In the genomic region with DNA sequence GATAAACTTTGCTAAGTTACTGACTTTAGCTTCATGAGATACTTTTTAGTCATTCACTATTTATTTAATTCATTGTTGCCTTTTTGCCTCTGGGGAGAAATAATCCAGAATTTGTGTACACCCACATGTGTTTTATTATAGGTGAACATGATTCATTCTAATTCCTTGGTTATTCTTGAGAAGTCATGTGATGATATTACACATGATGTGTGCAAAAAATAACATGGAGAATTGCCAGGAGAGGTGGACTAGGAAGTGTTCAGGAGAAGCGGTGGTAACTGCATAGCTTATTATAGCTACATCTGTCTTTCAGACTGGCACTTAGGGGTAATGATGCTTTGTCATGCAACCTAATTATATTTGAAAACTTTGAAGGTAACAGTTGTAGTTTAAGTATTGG, we compare ENCODE assay signal across 25 mouse cellular contexts. TPM values are rescaled to one million over a fixed set of nuclear protein-coding genes. Genes with fewer than 3 reads are reported as not detected.
A peak's percentile ranks its signal among the peaks of the same experiment; 100 is the strongest.
DNase-seq lines count a peak whose midpoint lies in the region; ATAC-seq and TF ChIP-seq lines count a peak whose summit lies in the region.
"Had no signal": no experiment of that assay in that cellular context is flagged by ENCODE, and none has a peak within 500 bp of the region (broad histone marks: within the 10 kb centered on the region; RNA-seq: fewer than 3 reads in every experiment).

No protein-coding gene starts in this region.

- ATAC-seq in intestine, embryonic 16.5 days = no peak
- ATAC-seq in midbrain, embryonic 14.5 days (ENCODE audit: low FRiP score, low TSS enrichment) = no peak
- ATAC-seq: activated CD4-positive, CD25-positive, alpha-beta regulatory T cell, adult 4 months; forebrain, embryonic 13.5 days; forebrain, embryonic 15.5 days; forebrain, postnatal 0 days; Patski had no signal

- H3K27me3 ChIP-seq in C2C12 (ENCODE audit: control insufficient read depth, insufficient read depth, insufficient read length) (no peaks in the 10 kb centered on the region), myocyte (ENCODE audit: control insufficient read depth, insufficient read depth, insufficient read length) (no peaks in the 10 kb centered on the region)
- no peaks in the 10 kb centered on the region for H3K27me3 ChIP-seq in intestine, embryonic 16.5 days (replicated peaks; ENCODE audit: control insufficient read depth, insufficient read depth, low read length)
- no peaks in the 10 kb centered on the region for H3K27me3 ChIP-seq in midbrain, embryonic 14.5 days (ENCODE audit: control insufficient read depth, insufficient read depth, low read length)
- H3K27me3 ChIP-seq: embryonic facial prominence, embryonic 13.5 days; embryonic facial prominence, embryonic 15.5 days; forebrain, embryonic 13.5 days; forebrain, embryonic 15.5 days; Patski had no signal

- DNase-seq in 3134 (ENCODE audit: extremely low read depth, insufficient read length, low spot score) = peak; percentile 18
- DNase-seq in fat pad, adult 2 months (ENCODE audit: extremely low read depth, low read depth, low spot score) = peak; percentile 21
- DNase-seq in kidney, adult 18-20 months = no peak
- no peak for DNase-seq in midbrain, embryonic 14.5 days
- DNase-seq: adrenal gland, adult 8-10 months; adrenal gland, postnatal 14 days; adrenal gland, postnatal 36 days; B cell, adult 2 months; cerebellum, adult 11-12 months; cerebellum, adult 2 months; cerebellum, adult 9-10 months; cerebellum, postnatal 10 days; cerebellum, postnatal 36 days; embryo, embryonic 11 days; forebrain, postnatal 0 days had no signal

- no peaks in the 10 kb centered on the region for H3K36me3 ChIP-seq in C2C12 (ENCODE audit: control insufficient read depth, insufficient read depth)
- H3K36me3 ChIP-seq in myocyte (ENCODE audit: control insufficient read depth, insufficient read depth) = no peaks in the 10 kb centered on the region
- H3K36me3 ChIP-seq in intestine, embryonic 16.5 days (ENCODE audit: control insufficient read depth, insufficient read depth, low read length) = no peaks in the 10 kb centered on the region
- no peaks in the 10 kb centered on the region for H3K36me3 ChIP-seq in midbrain, embryonic 14.5 days (ENCODE audit: control insufficient read depth, insufficient read depth, low read length)
- H3K36me3 ChIP-seq: embryonic facial prominence, embryonic 13.5 days; embryonic facial prominence, embryonic 15.5 days; forebrain, embryonic 15.5 days had no signal

- H3K79me3 ChIP-seq in C2C12 (ENCODE audit: low read depth) = peaks cover 39% of the 10 kb centered on the region

- H3K4me2 ChIP-seq in myocyte (ENCODE audit: low read depth) = no peak overlapping the region
- no peak overlapping the region for H3K4me2 ChIP-seq in intestine, embryonic 16.5 days (ENCODE audit: low read depth, low read length)
- no peak overlapping the region for H3K4me2 ChIP-seq in midbrain, embryonic 14.5 days (ENCODE audit: low read length)
- H3K4me2 ChIP-seq: embryonic facial prominence, embryonic 13.5 days; embryonic facial prominence, embryonic 15.5 days had no signal

- H3K79me2 ChIP-seq in C2C12 (ENCODE audit: control insufficient read depth, insufficient read depth) (peaks cover 79% of the 10 kb centered on the region), myocyte (ENCODE audit: control insufficient read depth, insufficient read depth) (peaks cover 70% of the 10 kb centered on the region)

- no peaks in the 10 kb centered on the region for H3K9me3 ChIP-seq in intestine, embryonic 16.5 days (ENCODE audit: control insufficient read depth, low read length)
- H3K9me3 ChIP-seq in midbrain, embryonic 14.5 days (ENCODE audit: control insufficient read depth, low read length) = no peaks in the 10 kb centered on the region
- H3K9me3 ChIP-seq: embryonic facial prominence, embryonic 13.5 days; embryonic facial prominence, embryonic 15.5 days; forebrain, embryonic 13.5 days; forebrain, embryonic 15.5 days had no signal

- no peak for TF ChIP-seq POLR2A in myocyte (IDR thresholded peaks at IDR 0.05; ENCODE audit: insufficient read length, low read depth)

- H3K4me3 ChIP-seq in C2C12 (ENCODE audit: insufficient read depth, poor library complexity, severe bottlenecking) (no peak overlapping the region), myocyte (no peak overlapping the region)
- no peak overlapping the region for H3K4me3 ChIP-seq in intestine, embryonic 16.5 days (ENCODE audit: low read length)
- H3K4me3 ChIP-seq in midbrain, embryonic 14.5 days (replicated peaks; ENCODE audit: low read depth, low read length) = no peak overlapping the region
- H3K4me3 ChIP-seq: embryonic facial prominence, embryonic 13.5 days; embryonic facial prominence, embryonic 15.5 days; erythroblast, embryonic 14.5 days; forebrain, embryonic 15.5 days had no signal

- H3K27ac ChIP-seq in intestine, embryonic 16.5 days (ENCODE audit: low read length) = no peak overlapping the region
- H3K27ac ChIP-seq in midbrain, embryonic 14.5 days (replicated peaks; ENCODE audit: low read depth, low read length) = no peak overlapping the region
- H3K27ac ChIP-seq: embryonic facial prominence, embryonic 13.5 days; embryonic facial prominence, embryonic 15.5 days; forebrain, embryonic 13.5 days; forebrain, embryonic 15.5 days had no signal

- H3K4me1 ChIP-seq in intestine, embryonic 16.5 days (ENCODE audit: control insufficient read depth, insufficient read depth, low read length) = peaks cover 11% of the 10 kb centered on the region
- H3K4me1 ChIP-seq in midbrain, embryonic 14.5 days (ENCODE audit: control insufficient read depth, insufficient read depth, low read length) = peaks cover 12% of the 10 kb centered on the region

- TF ChIP-seq CTCF in C2C12 (IDR thresholded peaks at IDR 0.05; ENCODE audit: control insufficient read depth, insufficient read depth, insufficient read length) = no peak

- no peak overlapping the region for H3ac ChIP-seq in C2C12 (ENCODE audit: control insufficient read depth, insufficient read length, low read depth)
- H3ac ChIP-seq in myocyte (ENCODE audit: control insufficient read depth, insufficient read length) = no peak overlapping the region

- 66% methylated on average over 1 of the region's 1 CpGs for WGBS in intestine, embryonic 16.5 days
- 70% methylated on average over 1 of the region's 1 CpGs for WGBS in midbrain, embryonic 14.5 days

- H3K9ac ChIP-seq in intestine, embryonic 16.5 days (ENCODE audit: low read depth, low read length) = no peak overlapping the region
- no peak overlapping the region for H3K9ac ChIP-seq in midbrain, embryonic 14.5 days (replicated peaks; ENCODE audit: low read length)
- H3K9ac ChIP-seq: embryonic facial prominence, embryonic 13.5 days; embryonic facial prominence, embryonic 15.5 days; forebrain, embryonic 13.5 days; forebrain, embryonic 15.5 days; forebrain, postnatal 0 days had no signal

TF ChIP-seq in C2C12, 6 proteins besides CTCF, POLR2A, EP300 and RAD21:
- TF ChIP-seq MYOG (IDR thresholded peaks at IDR 0.05; ENCODE audit: control insufficient read depth, extremely low read depth, insufficient read length) (no peak), USF1 (IDR thresholded peaks at IDR 0.05; ENCODE audit: low read depth) (peak; percentile 60)
TF ChIP-seq in C2C12: peak in this region for 1.

TF ChIP-seq in myocyte, 11 proteins besides CTCF, POLR2A, EP300 and RAD21:
- TF ChIP-seq E2F4 (IDR thresholded peaks at IDR 0.05; ENCODE audit: insufficient read depth) (no peak), USF1 (IDR thresholded peaks at IDR 0.05; ENCODE audit: low read depth) (peak; percentile 61)

RNA-seq across cellular contexts. Expression of a gene that starts 2.2 kb away (rescaled TPM):
- polyA plus RNA-seq in C2C12 (2012; fragmentation: generic; extraction: Trizol) = 0.44 TPM
- polyA plus RNA-seq in myocyte (2012; fragmentation: generic; extraction: Trizol) = 0.97 TPM
- polyA plus RNA-seq in intestine, embryonic 16.5 days (2015; fragmentation: Nextera tagmentation; extraction: Ambion mirVana) = 4.0 and 4.1 TPM in 2 replicates
- polyA plus RNA-seq in midbrain, embryonic 14.5 days (2014; fragmentation: Nextera tagmentation; extraction: Ambion mirVana) = 23.0 and 31.0 TPM in 2 replicates
- polyA plus RNA-seq: activated CD4-positive, CD25-positive, alpha-beta regulatory T cell, adult 4 months; erythroblast, embryonic 14.5 days had no signal

RNA-seq across cellular contexts. Expression of a gene that starts 3.5 kb away (rescaled TPM):
- polyA plus RNA-seq in C2C12 (2012; fragmentation: generic; extraction: Trizol) (21.0 TPM), myocyte (2012; fragmentation: generic; extraction: Trizol) (22.1 TPM)
- 29.3 and 39.5 TPM in 2 replicates for polyA plus RNA-seq in intestine, embryonic 16.5 days (2015; fragmentation: Nextera tagmentation; extraction: Ambion mirVana)
- polyA plus RNA-seq in midbrain, embryonic 14.5 days (2014; fragmentation: Nextera tagmentation; extraction: Ambion mirVana) = 171 and 190 TPM in 2 replicates
- polyA plus RNA-seq: erythroblast, embryonic 14.5 days had no signal

Comparison
In these comparisons a context has a peak if more than half of its experiments do, and no peak if none do; other contexts are left out.
1. DNase-seq: peak in 3134 (single experiment) and fat pad, adult 2 months (single experiment); none in kidney, adult 18-20 months (single experiment) and midbrain, embryonic 14.5 days (single experiment).